Mouse (Mus musculus) layer of hippocampus, adult 9-10 months (tissue): ENCODE results near the gene Gckr.
"Not testable (repeated sequence)": the region's sequence is repeated elsewhere in the genome, so short reads cannot be mapped to it uniquely, and the experiment has no call there.

ENCODE experiments used
- DNase-seq: peaks from one replicate; pipeline ENCODE4 v3.0.0; 2022; ENCODE audit warnings: low spot score

Gene Gckr

GRCm38 (mm10) chr5:31295606-31296141 is 1.6 kb upstream of the Gckr start, which contains the start of gene Fndc4:
Gene Fndc4, minus strand, starts transcription at chr5:31296080.
- DNase-seq = no peak

GRCm38 (mm10) chr5:31297981-31298380 is 738 bp downstream of the Gckr start:
- no peak for DNase-seq

DNA sequence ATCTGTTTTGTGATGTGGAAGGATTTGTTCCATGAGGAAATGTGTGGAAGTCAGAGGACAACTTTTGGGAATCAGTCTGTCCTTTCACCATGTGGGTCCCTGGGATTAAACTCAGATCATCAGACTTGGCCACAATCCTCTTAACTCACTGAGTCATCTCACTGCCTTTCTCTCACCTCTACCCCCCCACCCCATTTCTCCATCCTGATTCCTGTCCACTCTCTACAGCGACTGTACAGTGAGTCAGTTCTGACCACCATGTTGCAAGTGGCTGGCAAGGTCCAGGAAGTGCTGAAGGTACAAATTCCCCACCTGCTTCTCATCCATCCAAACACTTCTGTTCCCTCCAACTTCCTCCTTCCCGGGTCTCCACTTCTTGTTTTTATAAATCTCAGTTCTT is 1.2 kb downstream of the Gckr start:
- no peak for DNase-seq

GRCm38 (mm10) chr5:31301866-31302265 is 4.6 kb downstream of the Gckr start:
- no peak for DNase-seq

GRCm38 (mm10) chr5:31303093-31303492 is 5.8 kb downstream of the Gckr start:
- no peak for DNase-seq

GRCm38 (mm10) chr5:31312806-31313205 is 15.6 kb downstream of the Gckr start:
- DNase-seq = no peak

DNA sequence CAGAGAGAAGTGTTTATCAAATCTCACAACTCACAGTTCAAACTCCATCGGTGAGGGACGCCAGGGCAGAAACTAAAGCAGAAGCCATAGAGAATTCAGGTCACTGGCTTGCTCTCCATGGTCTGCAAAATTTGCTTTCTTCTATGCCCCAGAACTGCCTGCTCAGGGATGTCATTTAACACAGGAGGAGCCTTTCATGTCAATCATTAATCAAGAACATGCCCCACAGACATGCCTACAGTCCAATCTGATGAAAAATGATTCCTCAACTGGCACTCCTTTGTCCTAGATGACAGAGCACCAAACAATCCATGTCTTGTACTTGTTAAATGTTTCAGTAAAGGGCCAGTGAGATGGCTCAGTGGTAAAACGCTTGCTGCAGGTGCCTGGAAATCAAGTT is 25.5 kb downstream of the Gckr start:
- DNase-seq = no peak

DNA sequence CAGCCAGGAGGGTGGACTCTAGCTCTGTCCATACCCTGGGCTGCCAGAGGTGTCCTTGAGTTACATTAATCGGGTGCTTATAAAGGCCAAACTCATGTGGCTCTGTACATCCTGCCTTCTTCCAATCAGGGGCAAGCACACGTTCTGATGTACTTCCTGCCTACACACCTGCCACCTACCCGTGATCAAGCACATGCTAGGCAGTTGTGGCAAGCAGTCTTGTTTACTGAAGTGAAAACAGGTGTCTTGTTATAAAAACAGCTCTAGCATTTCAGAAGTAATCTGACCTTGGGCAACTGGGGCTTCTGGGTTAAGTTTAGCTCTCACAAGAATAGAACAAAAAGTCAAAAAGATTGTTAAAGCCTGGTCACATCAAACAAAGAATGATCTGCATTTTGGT is 26.8 kb downstream of the Gckr start:
- DNase-seq = no peak

DNA sequence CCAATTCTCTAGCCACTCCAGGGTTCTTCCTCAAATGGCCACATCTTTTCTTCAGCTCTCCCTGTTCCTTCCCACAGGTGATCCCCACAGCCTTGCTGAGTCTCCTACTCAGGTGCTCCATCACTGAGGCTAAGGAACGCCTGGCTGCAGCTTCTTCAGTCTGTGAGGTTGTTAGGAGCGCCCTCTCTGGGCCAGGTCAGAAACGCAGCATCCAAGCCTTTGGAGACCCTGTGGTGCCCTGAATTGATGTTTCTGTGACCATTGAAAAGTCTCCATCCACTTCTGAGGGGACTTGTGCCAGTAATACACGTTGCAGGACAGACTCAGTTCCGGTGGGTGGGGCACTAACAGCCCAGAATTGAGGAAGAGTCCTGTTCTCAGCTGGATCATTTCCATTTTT is 29.6 kb downstream of the Gckr start:
- no peak for DNase-seq

- DNase-seq = peak; percentile 40
Measured at GRCm38 (mm10) chr5:31328255-31328654, 31.0 kb downstream of the Gckr start.

DNA sequence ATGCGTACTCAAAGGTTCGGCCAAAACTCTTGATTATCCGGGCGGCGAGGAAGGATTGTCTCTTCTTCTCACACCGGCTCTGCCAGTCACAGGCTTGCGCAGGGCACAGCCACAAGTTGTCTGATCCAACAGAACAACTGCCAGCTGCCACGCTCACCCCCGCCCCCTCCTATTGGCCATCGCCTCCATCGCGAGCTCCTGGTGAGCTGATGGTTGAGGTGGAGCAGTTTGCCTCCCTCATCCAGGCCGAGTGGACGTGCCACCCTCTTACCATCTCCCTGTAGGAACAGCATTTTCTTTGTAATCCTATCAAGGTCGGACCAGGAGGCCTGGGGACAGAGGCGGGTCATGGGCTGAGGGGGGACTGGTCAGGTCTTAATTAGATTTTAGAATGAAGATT is 60.3 kb downstream of the Gckr start:
- DNase-seq = not testable (repeated sequence)

DNA sequence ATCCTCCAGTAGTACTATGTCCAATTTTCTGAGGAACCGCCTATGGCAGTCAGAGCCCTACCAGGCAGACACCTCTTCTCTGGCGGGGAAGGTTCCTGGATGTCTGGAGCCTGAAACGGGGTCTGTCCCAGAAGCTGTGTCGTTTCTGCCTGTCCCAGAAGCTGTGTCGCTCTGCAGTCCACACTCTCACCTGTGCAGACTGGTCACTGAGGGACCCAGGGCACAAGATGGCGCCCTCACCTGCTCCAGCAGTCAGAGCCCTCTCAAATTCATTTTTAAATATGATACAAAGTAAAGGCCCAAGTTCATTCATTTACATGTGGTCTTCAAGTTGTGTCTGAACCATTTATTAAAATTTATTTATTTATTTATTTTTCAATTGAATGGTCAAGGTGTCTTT is 63.7 kb downstream of the Gckr start:
- no peak for DNase-seq
